Mouse (Mus musculus) E14TG2a.4 (cell line): ENCODE results near the gene Zfp819.

Source experiments
- CTCF ChIP-seq: conservative IDR thresholded peaks from 2 replicates; pipeline ENCODE4 v1.5.1; 2014; ENCODE audit warnings: low read length
- NANOG ChIP-seq: IDR thresholded peaks from 2 replicates; pipeline ENCODE4 v1.6.1; 2014; ENCODE audit warnings: borderline replicate concordance, low read length, mixed read lengths
- POU5F1 ChIP-seq: IDR thresholded peaks from 2 replicates; pipeline ENCODE4 v1.6.1; 2014; ENCODE audit warnings: low read length, borderline replicate concordance

GRCm38 (mm10) chr7:43563300-43563699, 43.7 kb upstream of the Zfp819 start:
- TF ChIP-seq CTCF (no peak), NANOG (no peak), POU5F1 (no peak)
